Mouse (Mus musculus): ENCODE data around the gene Slc30a2. TPM values are rescaled to one million over a fixed set of nuclear protein-coding genes. Genes with fewer than 3 reads are reported as not detected.

Gene Slc30a2
- polyA plus RNA-seq, 1 experiment from 2014 or later = 0.08 TPM

DNA sequence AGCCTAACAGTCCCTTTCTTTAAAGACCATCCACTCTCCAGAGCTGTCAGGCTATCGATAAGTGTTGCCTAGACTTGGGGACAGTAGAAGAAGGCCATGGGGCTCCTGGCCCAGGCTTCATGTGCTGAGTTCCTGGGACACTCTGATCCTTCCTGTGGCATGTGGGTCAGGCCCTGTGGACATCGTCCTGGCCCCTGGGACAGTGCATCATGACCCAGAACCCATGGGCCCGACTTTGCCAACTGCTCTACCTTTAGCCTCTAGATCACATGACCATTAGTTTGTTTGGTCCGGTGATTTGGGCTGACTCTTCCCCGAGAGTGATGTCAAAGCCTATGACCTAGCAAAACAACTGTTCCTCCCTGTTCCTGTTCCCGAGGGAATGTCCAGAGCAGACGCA is 32.9 kb upstream of the Slc30a2 start:
- Histone ChIP-seq H3K9ac (replicated peaks) (no peak overlapping the region), H3K4me3 (no peak overlapping the region), H3K9me3 (0 out of 2 replicates have a peak, but pooled peaks cover 4% of the 10 kb centered on the region), H3K4me2 (replicated peaks) (no peak overlapping the region), H3K36me3 (no peaks in the 10 kb centered on the region), H3K27me3 (no peaks in the 10 kb centered on the region), H3K4me1 (peaks cover 15% of the 10 kb centered on the region), H3K27ac (replicated peaks) (no peak overlapping the region)
- ATAC-seq (ENCODE audit: low FRiP score, low read depth) = no peak
- 88% methylated on average over 7 of the region's 7 CpGs for WGBS

DNA sequence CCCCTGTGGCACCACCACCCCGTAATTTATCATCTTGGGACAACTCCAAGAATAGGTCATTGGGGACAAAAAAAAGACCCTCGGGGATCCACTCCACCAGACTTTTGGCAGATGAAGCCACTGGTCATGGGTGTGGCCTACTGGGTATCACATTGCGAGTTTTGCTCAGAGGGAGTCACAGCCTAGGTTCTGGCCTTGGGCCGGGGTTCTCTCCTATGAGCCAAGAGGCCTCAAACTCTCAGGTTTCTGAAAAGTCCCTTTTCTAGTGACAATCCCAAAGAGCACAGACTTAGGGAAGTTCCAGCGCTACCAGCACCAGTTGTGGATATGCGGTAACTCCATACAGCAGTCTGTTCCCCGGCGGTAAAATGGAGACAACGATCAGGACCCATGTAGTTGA is 32.3 kb upstream of the Slc30a2 start:
- Histone ChIP-seq H3K27ac (replicated peaks) (no peak overlapping the region), H3K4me2 (replicated peaks) (no peak overlapping the region), H3K9ac (replicated peaks) (no peak overlapping the region), H3K36me3 (no peaks in the 10 kb centered on the region), H3K4me1 (peaks cover 15% of the 10 kb centered on the region), H3K27me3 (no peaks in the 10 kb centered on the region), H3K4me3 (no peak overlapping the region), H3K9me3 (0 out of 2 replicates have a peak, but pooled peaks cover 4% of the 10 kb centered on the region)
- no peak for ATAC-seq (ENCODE audit: low FRiP score, low read depth)
- 91% methylated on average over 9 of the region's 9 CpGs for whole genome bisulfite sequencing

DNA sequence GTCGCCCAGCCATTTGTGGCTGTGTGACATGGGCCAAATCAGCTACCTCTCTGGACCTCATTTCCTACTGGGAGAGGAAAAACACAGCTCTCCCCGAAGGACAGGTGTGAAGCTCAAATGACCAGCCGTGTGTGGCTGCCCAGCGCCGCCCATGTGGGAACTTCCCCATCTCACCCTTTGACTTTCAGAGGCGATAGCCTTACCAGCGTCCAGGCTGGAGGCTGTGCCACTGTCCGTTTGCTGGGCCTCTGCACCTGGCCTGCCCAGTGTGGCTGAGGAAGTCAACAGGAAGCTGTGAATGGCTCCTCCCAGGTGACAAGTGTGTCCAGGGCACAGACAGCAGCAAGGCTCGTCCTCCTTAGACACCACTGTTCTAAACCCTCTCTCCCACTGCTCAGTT is 31.2 kb upstream of the Slc30a2 start:
- Histone ChIP-seq H3K4me1 (peaks cover 15% of the 10 kb centered on the region), H3K27me3 (no peaks in the 10 kb centered on the region), H3K9ac (replicated peaks) (no peak overlapping the region), H3K36me3 (no peaks in the 10 kb centered on the region), H3K4me2 (replicated peaks) (no peak overlapping the region), H3K27ac (replicated peaks) (no peak overlapping the region), H3K4me3 (no peak overlapping the region), H3K9me3 (0 out of 2 replicates have a peak, but pooled peaks cover 4% of the 10 kb centered on the region)
- ATAC-seq (ENCODE audit: low FRiP score, low read depth) = no peak
- WGBS = 89% methylated on average over 9 of the region's 9 CpGs

DNA sequence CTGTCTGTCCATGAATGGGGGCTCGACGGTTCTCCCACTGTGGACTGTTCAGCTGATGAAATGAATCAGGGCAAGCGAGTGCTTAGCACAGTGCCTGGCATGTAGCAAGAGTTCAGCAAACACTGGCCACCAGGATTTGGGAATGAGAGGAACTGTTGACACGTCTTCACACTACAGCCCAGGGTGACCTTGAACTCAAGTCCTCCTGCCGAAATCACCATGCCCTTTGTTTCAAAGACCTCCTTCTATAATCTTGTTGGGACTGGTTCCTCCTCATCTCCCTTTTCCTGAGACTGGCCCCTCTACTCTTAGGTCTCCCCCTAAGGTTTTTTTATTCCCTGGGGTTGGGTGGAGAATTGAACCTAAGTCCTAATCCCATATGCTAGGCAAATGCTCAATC is 30.6 kb upstream of the Slc30a2 start:
- Histone ChIP-seq H3K36me3 (no peaks in the 10 kb centered on the region), H3K4me1 (peaks cover 10% of the 10 kb centered on the region), H3K4me3 (no peak overlapping the region), H3K27ac (replicated peaks) (no peak overlapping the region), H3K4me2 (replicated peaks) (no peak overlapping the region), H3K9me3 (0 out of 2 replicates have a peak, but pooled peaks cover 4% of the 10 kb centered on the region), H3K9ac (replicated peaks) (no peak overlapping the region), H3K27me3 (no peaks in the 10 kb centered on the region)
- WGBS = 94% methylated on average over 5 of the region's 5 CpGs
- ATAC-seq (ENCODE audit: low FRiP score, low read depth) = no peak

DNA sequence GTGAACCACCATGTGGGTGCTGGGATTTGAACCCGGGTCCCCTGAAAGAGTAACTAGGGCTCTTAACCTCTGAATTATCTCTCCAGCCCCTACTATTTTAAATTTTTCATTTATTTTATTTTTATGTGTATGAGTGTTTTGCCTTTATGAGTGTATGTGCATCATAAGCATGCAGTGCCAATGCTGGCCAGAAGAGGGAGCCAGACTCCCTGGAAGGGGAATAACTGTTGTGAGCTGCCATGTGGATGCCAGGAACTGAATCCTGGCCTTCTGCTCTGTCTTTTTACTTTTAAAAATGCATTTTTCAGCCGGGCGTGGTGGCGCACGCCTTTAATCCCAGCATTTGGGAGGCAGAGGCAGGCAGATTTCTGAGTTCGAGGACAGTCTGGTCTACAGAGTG is 30.1 kb upstream of the Slc30a2 start:
- WGBS = 95% methylated on average over 6 of the region's 6 CpGs

DNA sequence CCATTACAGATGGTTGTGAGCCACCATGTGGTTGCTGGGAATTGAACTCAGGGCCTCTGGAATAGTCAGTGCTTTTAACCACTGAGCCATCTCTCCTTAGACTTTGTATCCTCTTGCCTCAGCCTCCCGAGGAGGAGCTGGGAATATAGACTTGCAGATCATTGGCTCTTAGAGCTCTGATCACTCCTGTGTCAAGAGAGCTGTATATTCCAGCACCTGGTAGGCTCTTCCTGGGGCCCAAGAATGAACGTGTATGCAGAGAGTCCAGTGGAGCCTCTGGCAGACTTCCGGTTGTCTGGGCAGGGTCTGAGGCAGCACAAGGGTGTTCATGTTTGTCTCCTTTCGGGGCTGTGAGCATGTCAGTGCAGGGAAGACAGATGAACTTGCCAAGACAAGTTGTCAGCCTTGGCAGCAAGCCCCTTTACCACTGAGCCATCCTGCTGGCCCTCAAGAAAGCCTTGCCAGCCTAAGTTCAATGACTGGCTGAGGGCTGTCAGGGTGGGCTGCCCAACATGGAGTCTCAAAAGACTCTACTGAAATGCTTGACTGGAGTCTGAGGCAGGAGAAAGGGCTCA is 28.8 kb upstream of the Slc30a2 start:
- Histone ChIP-seq H3K36me3 (no peaks in the 10 kb centered on the region), H3K4me2 (replicated peaks) (no peak overlapping the region), H3K9ac (replicated peaks) (no peak overlapping the region), H3K27me3 (peaks cover 4% of the 10 kb centered on the region; the same call in 1 of the 2 replicates), H3K4me1 (0 out of 2 replicates have a peak, but pooled peaks cover 4% of the 10 kb centered on the region), H3K27ac (replicated peaks) (no peak overlapping the region), H3K9me3 (0 out of 2 replicates have a peak, but pooled peaks cover 4% of the 10 kb centered on the region), H3K4me3 (no peak overlapping the region)
- no peak for ATAC-seq (ENCODE audit: low FRiP score, low read depth)
- WGBS = 86% methylated on average over 4 of the region's 4 CpGs

More for the DNA sequence above, 30.1 kb upstream of the Slc30a2 start:
- H3K27ac ChIP-seq (replicated peaks) = no peak overlapping the region
- no peaks in the 10 kb centered on the region for H3K27me3 ChIP-seq
- H3K4me2 ChIP-seq (replicated peaks) = no peak overlapping the region
- no peak overlapping the region for H3K9ac ChIP-seq (replicated peaks)
- ATAC-seq (ENCODE audit: low FRiP score, low read depth) = no peak
- 0 out of 2 replicates have a peak, but pooled peaks cover 4% of the 10 kb centered on the region for H3K9me3 ChIP-seq
- no peak overlapping the region for H3K4me3 ChIP-seq
- no peaks in the 10 kb centered on the region for H3K36me3 ChIP-seq
- H3K4me1 ChIP-seq = 0 out of 2 replicates have a peak, but pooled peaks cover 4% of the 10 kb centered on the region

DNA sequence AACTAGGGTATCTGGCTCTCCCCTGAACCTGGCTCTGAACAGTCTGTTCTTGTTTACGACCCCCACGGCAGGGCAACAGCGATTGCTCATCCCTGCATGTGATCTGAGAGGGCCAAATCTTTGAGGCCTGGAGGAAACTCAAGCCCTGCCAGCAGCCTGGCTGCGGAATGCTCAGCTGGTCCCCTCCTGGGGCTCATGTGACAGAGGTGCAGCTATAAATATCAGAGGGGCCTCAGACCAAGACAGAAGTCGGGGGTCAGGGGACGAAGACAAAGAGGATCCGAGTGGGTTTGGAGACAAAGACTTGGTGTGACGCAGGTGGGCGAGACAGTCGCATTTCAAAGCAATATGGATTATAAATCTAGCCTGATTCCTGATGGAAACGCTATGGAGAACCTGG is 28.1 kb upstream of the Slc30a2 start, which contains the start of gene Trim63:
TSS of gene Trim63 (plus strand) at position 245 of the 400 bp plus-strand sequence.
- 0 out of 2 replicates have a peak, but pooled peaks cover 4% of the 10 kb centered on the region for H3K9me3 ChIP-seq
- 0 out of 2 replicates have a peak, but pooled peaks cover 4% of the 10 kb centered on the region for H3K4me1 ChIP-seq
- 42% methylated on average over 11 of the region's 11 CpGs for WGBS
- H3K27ac ChIP-seq (replicated peaks) = no peak within 1 kb of the TSS
- ATAC-seq (ENCODE audit: low FRiP score, low read depth) = no peak
- peaks cover 4% of the 10 kb centered on the region; the same call in 1 of the 2 replicates for H3K27me3 ChIP-seq
- H3K4me3 ChIP-seq = no peak within 1 kb of the TSS
- H3K36me3 ChIP-seq = no peaks in the 10 kb centered on the region
- H3K9ac ChIP-seq (replicated peaks) = no peak within 1 kb of the TSS
- H3K4me2 ChIP-seq (replicated peaks) = no peak within 1 kb of the TSS

DNA sequence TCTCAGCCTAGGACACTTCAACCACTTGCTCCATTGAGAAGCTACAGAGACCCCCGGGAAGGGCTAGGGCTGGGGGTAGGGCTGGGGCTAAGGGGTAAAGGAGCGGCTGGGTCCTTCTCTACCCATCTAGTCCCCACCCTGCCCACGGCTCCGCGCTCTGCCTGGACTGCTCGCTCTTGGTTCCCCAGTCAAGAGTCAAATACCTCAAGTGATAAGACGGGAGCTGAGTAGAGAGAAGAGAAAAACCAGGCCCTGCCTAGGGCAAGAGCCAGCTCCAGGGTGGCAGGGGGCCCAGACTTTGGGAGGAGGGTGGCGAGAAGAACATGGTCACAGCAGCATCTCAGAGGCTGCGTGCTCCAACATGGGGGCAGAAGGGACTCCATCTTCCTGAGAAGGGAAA is 27.5 kb upstream of the Slc30a2 start:
- 0 out of 2 replicates have a peak, but pooled peaks cover 4% of the 10 kb centered on the region for H3K9me3 ChIP-seq
- H3K4me3 ChIP-seq = no peak overlapping the region
- H3K36me3 ChIP-seq = no peaks in the 10 kb centered on the region
- no peak for ATAC-seq (ENCODE audit: low FRiP score, low read depth)
- no peak overlapping the region for H3K4me2 ChIP-seq (replicated peaks)
- H3K27ac ChIP-seq (replicated peaks) = no peak overlapping the region
- H3K4me1 ChIP-seq = 0 out of 2 replicates have a peak, but pooled peaks cover 4% of the 10 kb centered on the region
- 84% methylated on average over 9 of the region's 9 CpGs for WGBS
- H3K27me3 ChIP-seq = peaks cover 4% of the 10 kb centered on the region; the same call in 1 of the 2 replicates
- no peak overlapping the region for H3K9ac ChIP-seq (replicated peaks)

DNA sequence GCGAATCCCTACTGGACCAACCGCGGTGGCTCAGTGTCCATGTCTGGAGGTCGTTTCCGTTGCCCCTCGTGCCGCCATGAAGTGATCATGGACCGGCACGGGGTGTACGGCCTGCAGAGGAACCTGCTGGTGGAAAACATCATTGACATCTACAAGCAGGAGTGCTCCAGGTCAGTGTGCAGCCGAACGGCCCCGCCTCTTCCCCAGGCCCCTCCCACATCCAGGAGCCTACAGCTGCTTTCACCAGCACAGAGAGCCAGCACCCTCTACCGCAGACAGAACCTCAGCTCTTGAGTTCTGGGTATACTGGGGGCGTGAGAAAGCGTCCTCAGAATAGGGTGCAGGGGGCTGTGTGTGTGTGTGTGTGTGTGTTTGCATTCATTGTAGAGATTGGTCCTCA is 26.6 kb upstream of the Slc30a2 start:
- Histone ChIP-seq H3K9ac (replicated peaks) (no peak overlapping the region), H3K27ac (replicated peaks) (no peak overlapping the region), H3K4me2 (replicated peaks) (no peak overlapping the region), H3K9me3 (0 out of 2 replicates have a peak, but pooled peaks cover 4% of the 10 kb centered on the region), H3K4me3 (no peak overlapping the region), H3K4me1 (0 out of 2 replicates have a peak, but pooled peaks cover 4% of the 10 kb centered on the region), H3K27me3 (peaks cover 4% of the 10 kb centered on the region; the same call in 1 of the 2 replicates), H3K36me3 (no peaks in the 10 kb centered on the region)
- no peak for ATAC-seq (ENCODE audit: low FRiP score, low read depth)
- 52% methylated on average over 16 of the region's 16 CpGs for WGBS

DNA sequence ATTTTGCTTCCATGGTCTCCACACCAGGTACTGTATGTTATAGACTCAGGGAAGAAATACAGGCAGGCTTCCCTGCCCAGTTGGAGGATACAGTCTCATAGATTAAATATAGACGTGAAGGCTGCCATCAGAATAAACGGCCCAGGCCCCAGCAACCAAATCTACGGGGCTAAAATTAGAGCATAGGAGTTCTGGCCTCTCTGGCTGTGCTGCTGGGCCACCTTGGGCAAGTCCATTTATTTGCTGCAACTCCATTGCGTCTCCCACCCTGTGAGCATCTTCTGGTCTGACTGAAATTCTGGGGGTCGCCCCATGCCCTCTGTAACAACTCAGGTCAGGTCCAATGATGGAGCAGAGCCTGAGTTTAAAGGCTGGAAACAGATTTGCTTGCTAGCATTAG is 23.9 kb upstream of the Slc30a2 start:
- Histone ChIP-seq H3K4me2 (replicated peaks) (no peak overlapping the region), H3K9ac (replicated peaks) (no peak overlapping the region)
- 90% methylated on average over 5 of the region's 5 CpGs for WGBS

DNA sequence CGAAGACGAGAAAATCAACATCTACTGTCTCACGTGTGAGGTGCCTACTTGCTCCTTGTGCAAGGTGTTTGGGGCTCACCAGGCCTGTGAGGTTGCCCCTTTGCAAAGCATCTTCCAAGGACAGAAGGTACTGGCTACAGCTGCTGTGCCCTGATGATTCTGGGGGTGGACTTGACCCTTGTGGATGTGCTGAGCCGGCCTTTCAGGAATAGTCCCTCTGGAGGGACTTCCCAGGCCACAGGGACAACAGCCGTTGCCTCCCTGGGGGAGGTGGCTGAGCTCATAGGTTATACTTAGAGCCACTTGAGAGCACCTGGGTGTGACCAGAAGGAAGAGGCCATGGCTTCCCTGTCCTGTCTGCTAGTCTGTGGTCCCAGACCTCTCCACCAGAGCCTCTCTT is 23.3 kb upstream of the Slc30a2 start:
- Histone ChIP-seq H3K27me3 (peaks cover 4% of the 10 kb centered on the region; the same call in 1 of the 2 replicates), H3K9me3 (no peaks in the 10 kb centered on the region), H3K36me3 (no peaks in the 10 kb centered on the region), H3K27ac (replicated peaks) (no peak overlapping the region), H3K4me1 (0 out of 2 replicates have a peak, but pooled peaks cover 3% of the 10 kb centered on the region), H3K9ac (replicated peaks) (no peak overlapping the region), H3K4me3 (no peak overlapping the region), H3K4me2 (replicated peaks) (no peak overlapping the region)
- ATAC-seq (ENCODE audit: low FRiP score, low read depth) = no peak
- 74% methylated on average over 5 of the region's 5 CpGs for WGBS

More for the DNA sequence above, 23.9 kb upstream of the Slc30a2 start:
- ATAC-seq (ENCODE audit: low FRiP score, low read depth) = no peak
- Histone ChIP-seq H3K27ac (replicated peaks) (no peak overlapping the region), H3K4me1 (0 out of 2 replicates have a peak, but pooled peaks cover 4% of the 10 kb centered on the region), H3K27me3 (peaks cover 4% of the 10 kb centered on the region; the same call in 1 of the 2 replicates), H3K4me3 (no peak overlapping the region), H3K9me3 (no peaks in the 10 kb centered on the region), H3K36me3 (no peaks in the 10 kb centered on the region)

DNA sequence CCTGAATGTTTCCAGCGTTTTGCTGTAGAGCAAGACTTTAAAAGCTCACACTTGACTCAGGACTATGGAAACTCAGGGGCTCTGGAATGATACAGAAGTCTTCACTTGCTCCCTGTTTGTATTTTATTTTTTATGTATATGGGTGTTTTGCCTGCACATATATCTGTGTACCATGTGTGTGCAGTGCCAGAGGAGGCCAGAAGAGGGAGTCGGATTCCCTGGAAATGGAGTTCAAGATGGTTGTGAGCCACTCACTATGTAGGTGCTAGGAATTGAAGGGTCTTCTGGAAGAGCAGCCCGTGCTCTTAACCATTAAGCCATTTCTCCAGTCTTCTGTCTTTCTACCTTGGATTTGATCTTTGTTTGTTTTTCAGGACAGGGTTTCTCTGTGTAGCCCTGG is 21.5 kb upstream of the Slc30a2 start:
- Histone ChIP-seq H3K4me3 (no peak overlapping the region), H3K36me3 (no peaks in the 10 kb centered on the region), H3K4me2 (replicated peaks) (no peak overlapping the region), H3K27ac (replicated peaks) (no peak overlapping the region), H3K4me1 (no peaks in the 10 kb centered on the region), H3K9me3 (no peaks in the 10 kb centered on the region), H3K27me3 (peaks cover 4% of the 10 kb centered on the region; the same call in 1 of the 2 replicates), H3K9ac (replicated peaks) (no peak overlapping the region)
- 65% methylated on average over 3 of the region's 3 CpGs for WGBS
- ATAC-seq (ENCODE audit: low FRiP score, low read depth) = no peak

Measured in midbrain, embryonic 12.5 days (tissue).